Mouse (Mus musculus): ENCODE data around the gene Gm20388. TPM values are rescaled to one million over a fixed set of nuclear protein-coding genes. Genes with fewer than 3 reads are reported as not detected.

Gene Gm20388
- polyA plus RNA-seq, 1 experiment: not detected

GRCm38 (mm10) chr8:121385540-121385939, 1474.9 kb downstream of the Gm20388 start:
- Histone ChIP-seq H3K4me1 (ENCODE audit: control insufficient read depth, insufficient read depth, low read length) (peaks cover 5% of the 10 kb centered on the region; the same call in 1 of the 2 replicates), H3K4me3 (ENCODE audit: insufficient read depth, low read depth, low read length) (no peak overlapping the region), H3K27ac (ENCODE audit: insufficient read depth, low read depth, low read length) (no peak overlapping the region)
- TF ChIP-seq POLR2A (IDR thresholded peaks at IDR 0.05; ENCODE audit: insufficient read depth, low read depth, low read length): no peak
- no peak for TF ChIP-seq CTCF (IDR thresholded peaks at IDR 0.05; ENCODE audit: insufficient read depth, low read depth, low read length)
- WGBS: 61% methylated on average over 7 of the region's 7 CpGs

GRCm38 (mm10) chr8:121390608-121391007, 1480.0 kb downstream of the Gm20388 start:
- TF ChIP-seq POLR2A (IDR thresholded peaks at IDR 0.05; ENCODE audit: insufficient read depth, low read depth, low read length) (no peak), CTCF (IDR thresholded peaks at IDR 0.05; ENCODE audit: insufficient read depth, low read depth, low read length) (peak; percentile 11; the same call in 1 of the 2 replicates)
- 22% methylated on average over 11 of the region's 11 CpGs for WGBS
- Histone ChIP-seq H3K4me1 (ENCODE audit: control insufficient read depth, insufficient read depth, low read length) (no peaks in the 10 kb centered on the region), H3K4me3 (ENCODE audit: insufficient read depth, low read depth, low read length) (no peak overlapping the region), H3K27ac (ENCODE audit: insufficient read depth, low read depth, low read length) (no peak overlapping the region)

- WGBS: 19% methylated on average over 9 of the region's 9 CpGs
- Histone ChIP-seq H3K4me3 (ENCODE audit: insufficient read depth, low read depth, low read length) (no peak overlapping the region), H3K4me1 (ENCODE audit: control insufficient read depth, insufficient read depth, low read length) (no peaks in the 10 kb centered on the region), H3K27ac (ENCODE audit: insufficient read depth, low read depth, low read length) (no peak overlapping the region)
- no peak for TF ChIP-seq POLR2A (IDR thresholded peaks at IDR 0.05; ENCODE audit: insufficient read depth, low read depth, low read length)
- no peak for TF ChIP-seq CTCF (IDR thresholded peaks at IDR 0.05; ENCODE audit: insufficient read depth, low read depth, low read length)
These were observed 1480.6 kb downstream of the Gm20388 start for GRCm38 (mm10) chr8:121391254-121391653.

- Histone ChIP-seq H3K27ac (ENCODE audit: insufficient read depth, low read depth, low read length) (no peak overlapping the region), H3K4me3 (ENCODE audit: insufficient read depth, low read depth, low read length) (no peak overlapping the region), H3K4me1 (ENCODE audit: control insufficient read depth, insufficient read depth, low read length) (no peaks in the 10 kb centered on the region)
- TF ChIP-seq CTCF (IDR thresholded peaks at IDR 0.05; ENCODE audit: insufficient read depth, low read depth, low read length) (no peak), POLR2A (IDR thresholded peaks at IDR 0.05; ENCODE audit: insufficient read depth, low read depth, low read length) (no peak)
- WGBS: 33% methylated on average over 12 of the region's 12 CpGs
These were observed 1481.1 kb downstream of the Gm20388 start for GRCm38 (mm10) chr8:121391771-121392170.

GRCm38 (mm10) chr8:121392482-121392881, 1481.8 kb downstream of the Gm20388 start:
- H3K4me1 ChIP-seq (ENCODE audit: control insufficient read depth, insufficient read depth, low read length): no peaks in the 10 kb centered on the region
- no peak overlapping the region for H3K4me3 ChIP-seq (ENCODE audit: insufficient read depth, low read depth, low read length)
- WGBS: 51% methylated on average over 10 of the region's 10 CpGs
- no peak overlapping the region for H3K27ac ChIP-seq (ENCODE audit: insufficient read depth, low read depth, low read length)
- TF ChIP-seq POLR2A (IDR thresholded peaks at IDR 0.05; ENCODE audit: insufficient read depth, low read depth, low read length): no peak

GRCm38 (mm10) chr8:121393111-121393510, 1482.5 kb downstream of the Gm20388 start:
- no peaks in the 10 kb centered on the region for H3K4me1 ChIP-seq (ENCODE audit: control insufficient read depth, insufficient read depth, low read length)
- H3K4me3 ChIP-seq (ENCODE audit: insufficient read depth, low read depth, low read length): no peak overlapping the region
- no peak for TF ChIP-seq POLR2A (IDR thresholded peaks at IDR 0.05; ENCODE audit: insufficient read depth, low read depth, low read length)
- 0 out of 2 replicates have a peak, but pooled peaks have one; percentile 15 for TF ChIP-seq CTCF (IDR thresholded peaks at IDR 0.05; ENCODE audit: insufficient read depth, low read depth, low read length)
- H3K27ac ChIP-seq (ENCODE audit: insufficient read depth, low read depth, low read length): no peak overlapping the region
- WGBS: 22% methylated on average over 9 of the region's 9 CpGs

- Histone ChIP-seq H3K27ac (ENCODE audit: insufficient read depth, low read depth, low read length) (no peak overlapping the region), H3K4me1 (ENCODE audit: control insufficient read depth, insufficient read depth, low read length) (no peaks in the 10 kb centered on the region), H3K4me3 (ENCODE audit: insufficient read depth, low read depth, low read length) (no peak overlapping the region)
- TF ChIP-seq CTCF (IDR thresholded peaks at IDR 0.05; ENCODE audit: insufficient read depth, low read depth, low read length): no peak
- no peak for TF ChIP-seq POLR2A (IDR thresholded peaks at IDR 0.05; ENCODE audit: insufficient read depth, low read depth, low read length)
- WGBS: 82% methylated on average over 5 of the region's 5 CpGs
These were observed 1484.0 kb downstream of the Gm20388 start for GRCm38 (mm10) chr8:121394686-121395085.

GRCm38 (mm10) chr8:121395316-121395715, 1484.7 kb downstream of the Gm20388 start:
- TF ChIP-seq CTCF (IDR thresholded peaks at IDR 0.05; ENCODE audit: insufficient read depth, low read depth, low read length) (no peak), POLR2A (IDR thresholded peaks at IDR 0.05; ENCODE audit: insufficient read depth, low read depth, low read length) (no peak)
- Histone ChIP-seq H3K27ac (ENCODE audit: insufficient read depth, low read depth, low read length) (no peak overlapping the region), H3K4me1 (ENCODE audit: control insufficient read depth, insufficient read depth, low read length) (no peaks in the 10 kb centered on the region), H3K4me3 (ENCODE audit: insufficient read depth, low read depth, low read length) (no peak overlapping the region)
- WGBS: 82% methylated on average over 11 of the region's 11 CpGs

GRCm38 (mm10) chr8:121396151-121396550, 1485.5 kb downstream of the Gm20388 start:
- Histone ChIP-seq H3K27ac (ENCODE audit: insufficient read depth, low read depth, low read length) (no peak overlapping the region), H3K4me3 (ENCODE audit: insufficient read depth, low read depth, low read length) (no peak overlapping the region), H3K4me1 (ENCODE audit: control insufficient read depth, insufficient read depth, low read length) (no peaks in the 10 kb centered on the region)
- no peak for TF ChIP-seq POLR2A (IDR thresholded peaks at IDR 0.05; ENCODE audit: insufficient read depth, low read depth, low read length)
- WGBS: 64% methylated on average over 11 of the region's 11 CpGs

- no peak overlapping the region for H3K4me3 ChIP-seq (ENCODE audit: insufficient read depth, low read depth, low read length)
- H3K27ac ChIP-seq (ENCODE audit: insufficient read depth, low read depth, low read length): no peak overlapping the region
- WGBS: 74% methylated on average over 10 of the region's 10 CpGs
- TF ChIP-seq POLR2A (IDR thresholded peaks at IDR 0.05; ENCODE audit: insufficient read depth, low read depth, low read length) (no peak), CTCF (IDR thresholded peaks at IDR 0.05; ENCODE audit: insufficient read depth, low read depth, low read length) (no peak)
- H3K4me1 ChIP-seq (ENCODE audit: control insufficient read depth, insufficient read depth, low read length): no peaks in the 10 kb centered on the region
These were observed 1486.6 kb downstream of the Gm20388 start for GRCm38 (mm10) chr8:121397201-121397698.

All from olfactory bulb, adult 2 months (tissue).